8 mouse cellular contexts compared by ENCODE assay signal in the genomic region with DNA sequence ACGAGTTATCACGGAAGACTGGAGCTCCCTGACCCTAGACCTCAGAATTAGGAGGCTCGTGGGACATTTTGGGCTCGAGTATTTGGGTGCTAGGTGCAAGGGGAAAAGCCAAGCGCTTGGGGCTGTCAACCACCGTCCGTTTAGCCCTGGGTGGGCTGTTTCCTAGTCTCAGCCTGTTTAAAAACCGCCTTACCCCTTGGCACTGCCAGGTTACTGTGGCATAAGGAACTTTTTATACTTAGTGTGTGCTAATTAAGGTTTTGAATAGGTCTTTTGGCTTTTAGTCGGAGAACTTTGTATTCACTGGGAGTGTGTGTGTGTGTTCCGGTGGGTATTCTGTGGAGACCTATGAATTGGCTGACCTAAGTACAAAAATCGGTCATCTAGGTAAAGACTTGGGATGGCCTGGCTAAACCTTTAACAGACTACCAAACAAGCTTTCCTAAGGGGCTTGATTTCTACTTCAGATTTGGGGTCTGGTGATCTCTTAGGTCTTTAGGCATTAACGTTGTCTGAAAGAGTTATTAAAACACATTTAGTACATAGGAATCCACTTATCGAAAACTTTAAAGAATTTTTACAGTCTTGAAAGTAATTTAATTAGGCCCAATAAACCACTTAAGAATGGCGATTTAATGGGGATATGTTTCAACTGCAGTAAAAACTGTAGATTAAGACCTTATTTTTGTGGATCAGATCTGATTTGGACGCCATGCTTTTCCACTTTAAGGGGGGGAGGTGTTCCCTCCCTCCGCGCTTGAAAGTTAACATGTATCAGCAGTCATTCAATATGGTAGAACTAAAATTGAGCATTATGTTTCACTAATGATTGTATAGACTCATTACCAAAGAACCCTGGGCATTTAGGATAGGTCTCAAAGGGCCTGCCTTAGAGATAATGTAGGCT. TPM values are rescaled to one million over a fixed set of nuclear protein-coding genes. Genes with fewer than 3 reads are reported as not detected.
DNase-seq lines count a peak whose midpoint lies in the region; ATAC-seq and TF ChIP-seq lines count a peak whose summit lies in the region.

No protein-coding gene starts in this region.

- no peaks in the 10 kb centered on the region for H3K9me3 ChIP-seq in heart, embryonic 11.5 days (replicated peaks; ENCODE audit: control insufficient read depth, low read length)
- no peaks in the 10 kb centered on the region for H3K9me3 ChIP-seq in ES-Bruce4 (replicated peaks; ENCODE audit: control insufficient read depth, insufficient read depth, low read length, poor library complexity, severe bottlenecking)
- H3K9me3 ChIP-seq in forebrain, embryonic 13.5 days (replicated peaks) = no peaks in the 10 kb centered on the region
- H3K9me3 ChIP-seq in liver, embryonic 14.5 days (ENCODE audit: control insufficient read depth, low read length) = no peaks in the 10 kb centered on the region

- no peak for DNase-seq in heart, adult 8-10 months (ENCODE audit: low spot score)
- DNase-seq in liver, embryonic 14.5 days (ENCODE audit: low read depth in 3 of 3, low spot score in 3 of 3) = no peak
- DNase-seq in cerebellum, postnatal 10 days = no peak
- DNase-seq in natural killer cell, adult 2 months (ENCODE audit: low spot score in 2 of 2) = no peak

- peaks cover 22% of the 10 kb centered on the region; the same call in 1 of the 2 replicates for H3K4me1 ChIP-seq in heart, embryonic 11.5 days (ENCODE audit: control insufficient read depth, insufficient read depth, low read length)
- H3K4me1 ChIP-seq in ES-Bruce4 (ENCODE audit: control insufficient read depth, insufficient read depth, low read length) = peaks cover 6% of the 10 kb centered on the region
- peaks cover 26% of the 10 kb centered on the region for H3K4me1 ChIP-seq in forebrain, embryonic 13.5 days
- H3K4me1 ChIP-seq in liver, embryonic 14.5 days (replicated peaks; ENCODE audit: control insufficient read depth in 2 of 2, insufficient read depth in 2 of 2, low read length in 1 of 2) = peaks cover 16 to 27% of the 10 kb centered on the region in 2 experiments

- peak overlapping the region; percentile 95 for H3K4me2 ChIP-seq in heart, embryonic 11.5 days
- peak overlapping the region; percentile 100 for H3K4me2 ChIP-seq in forebrain, embryonic 13.5 days
- H3K4me2 ChIP-seq in liver, embryonic 14.5 days (ENCODE audit: low read depth) = peak overlapping the region; percentile 83

- H3K36me3 ChIP-seq in heart, embryonic 11.5 days (ENCODE audit: control insufficient read depth, insufficient read depth, low read length) = no peaks in the 10 kb centered on the region
- H3K36me3 ChIP-seq in ES-Bruce4 (ENCODE audit: control insufficient read depth, insufficient read depth, low read length, poor library complexity, severe bottlenecking) = no peaks in the 10 kb centered on the region
- no peaks in the 10 kb centered on the region for H3K36me3 ChIP-seq in forebrain, embryonic 13.5 days (ENCODE audit: poor library complexity, severe bottlenecking)
- no peaks in the 10 kb centered on the region for H3K36me3 ChIP-seq in liver, embryonic 14.5 days (replicated peaks; ENCODE audit: control insufficient read depth, insufficient read depth, low read depth)

- TF ChIP-seq EP300 in ES-Bruce4 (IDR thresholded peaks at IDR 0.05; ENCODE audit: insufficient read depth, low read depth, low read length) = no peak
- TF ChIP-seq EP300 in liver, embryonic 14.5 days (IDR thresholded peaks at IDR 0.05; ENCODE audit: low read depth) = no peak

- ATAC-seq in heart, embryonic 11.5 days (replicated peaks; ENCODE audit: insufficient number of reproducible peaks, low FRiP score, low TSS enrichment) = no peak
- ATAC-seq in forebrain, embryonic 13.5 days = no peak
- ATAC-seq in liver, embryonic 14.5 days (ENCODE audit: insufficient read depth) = no peak
- ATAC-seq in inflammation-experienced regulatory T-cells, adult 6 months = no peak

- peak overlapping the region; percentile 71 for H3K4me3 ChIP-seq in heart, embryonic 11.5 days (ENCODE audit: low read depth, low read length)
- peak overlapping the region; percentile 91 for H3K4me3 ChIP-seq in ES-Bruce4 (ENCODE audit: low read depth, low read length)
- peak overlapping the region; percentile 78 for H3K4me3 ChIP-seq in forebrain, embryonic 13.5 days
- H3K4me3 ChIP-seq in liver, embryonic 14.5 days (ENCODE audit: insufficient read depth in 1 of 2, low read depth in 2 of 2, low read length in 2 of 2) = peak overlapping the region; percentile 69 to 74

- WGBS in heart, embryonic 11.5 days (ENCODE audit: insufficient replicate concordance) = 31% methylated on average over 17 of the region's 17 CpGs
- WGBS in forebrain, embryonic 13.5 days = 21% methylated on average over 17 of the region's 17 CpGs
- WGBS in liver, embryonic 14.5 days (ENCODE audit: insufficient replicate concordance) = 12% methylated on average over 17 of the region's 17 CpGs

- no peaks in the 10 kb centered on the region for H3K27me3 ChIP-seq in heart, embryonic 11.5 days (ENCODE audit: control insufficient read depth, insufficient read depth, low read length)
- H3K27me3 ChIP-seq in ES-Bruce4 (ENCODE audit: control insufficient read depth, insufficient read depth, low read length, poor library complexity, severe bottlenecking) = no peaks in the 10 kb centered on the region
- no peaks in the 10 kb centered on the region for H3K27me3 ChIP-seq in forebrain, embryonic 13.5 days
- no peaks in the 10 kb centered on the region for H3K27me3 ChIP-seq in liver, embryonic 14.5 days (ENCODE audit: control insufficient read depth, insufficient read depth, low read length)

- H3K27ac ChIP-seq in heart, embryonic 11.5 days (ENCODE audit: low read depth, low read length) = no peak overlapping the region
- no peak overlapping the region for H3K27ac ChIP-seq in ES-Bruce4 (ENCODE audit: insufficient read depth, low read length)
- no peak overlapping the region for H3K27ac ChIP-seq in forebrain, embryonic 13.5 days
- peak overlapping the region; percentile 65; the same call in 1 of the 2 replicates for H3K27ac ChIP-seq in liver, embryonic 14.5 days

- TF ChIP-seq POLR2A in ES-Bruce4 (IDR thresholded peaks at IDR 0.05; ENCODE audit: insufficient read depth, low read length) = no peak

- H3K9ac ChIP-seq in heart, embryonic 11.5 days (ENCODE audit: low read depth, low read length) = peak overlapping the region; percentile 87
- peak overlapping the region; percentile 88 for H3K9ac ChIP-seq in ES-Bruce4 (ENCODE audit: low read depth, poor library complexity, severe bottlenecking)
- peak overlapping the region; percentile 91 for H3K9ac ChIP-seq in forebrain, embryonic 13.5 days
- peak overlapping the region; percentile 71 for H3K9ac ChIP-seq in liver, embryonic 14.5 days (replicated peaks)

- TF ChIP-seq CTCF in ES-Bruce4 (IDR thresholded peaks at IDR 0.05; ENCODE audit: low read depth, low read length) = no peak
- no peak for TF ChIP-seq CTCF in liver, embryonic 14.5 days (IDR thresholded peaks at IDR 0.05; ENCODE audit: low read depth)

RNA-seq across cellular contexts. Expression of a gene that starts 2.0 kb away (rescaled TPM):
- polyA plus RNA-seq in heart, embryonic 11.5 days (2014; fragmentation: Nextera tagmentation; extraction: Ambion mirVana) = 2.4 and 2.7 TPM in 2 replicates
- total RNA-seq in heart, adult 8-10 months (2022) = 10 to 100 TPM in 1 of 4 experiments, 1 to 10 TPM in 3; 7.9 to 10.5 (median 10.0) TPM
- polyA plus RNA-seq in ES-Bruce4 (2011; ENCODE audit: insufficient read depth, insufficient read length, low read depth, missing spikeins) = 21.1 and 21.8 TPM in 2 replicates
- polyA plus RNA-seq in forebrain, embryonic 13.5 days (2015; fragmentation: Nextera tagmentation; extraction: Ambion mirVana) = 1.7 and 1.8 TPM in 2 replicates
- 4.3 and 4.9 TPM in 2 replicates for polyA plus RNA-seq in liver, embryonic 14.5 days (2012; rRNA removed)
- 1.0 and 1.4 TPM in 2 replicates for polyA plus RNA-seq in liver, embryonic 14.5 days (2014; fragmentation: Nextera tagmentation; extraction: Ambion mirVana)
- 1 to 10 TPM; 5.6 to 9.4 (median 6.8) TPM for polyA plus RNA-seq in inflammation-experienced regulatory T-cells, adult 6 months (2017; shearing (Covaris generic))
